Mouse (Mus musculus) megakaryocyte, embryonic 14.5 days (primary cell): ENCODE data around the gene Exoc7.

Source experiments
- FLI1 ChIP-seq: IDR thresholded peaks from 2 replicates; pipeline ENCODE4 v1.6.1; 2012; ENCODE audit warnings: low read length, inconsistent platforms, mixed read lengths
- GATA1 ChIP-seq: IDR thresholded peaks from 3 replicates; pipeline ENCODE4 v1.6.1; 2012; ENCODE audit warnings: mixed read lengths, low read length, inconsistent platforms, borderline replicate concordance

- TF ChIP-seq GATA1 (no peak), FLI1 (no peak)
Observed at GRCm38 (mm10) chr11:116281671-116282070, 25.4 kb downstream of the Exoc7 start.
